Mouse (Mus musculus): Measurements from ENCODE around the gene Zfp870. TPM values are rescaled to one million over a fixed set of nuclear protein-coding genes. Genes with fewer than 3 reads are reported as not detected.

The Zfp870 gene
- polyA plus RNA-seq, 1 experiment from 2014 or later, result 8.7 TPM

DNA sequence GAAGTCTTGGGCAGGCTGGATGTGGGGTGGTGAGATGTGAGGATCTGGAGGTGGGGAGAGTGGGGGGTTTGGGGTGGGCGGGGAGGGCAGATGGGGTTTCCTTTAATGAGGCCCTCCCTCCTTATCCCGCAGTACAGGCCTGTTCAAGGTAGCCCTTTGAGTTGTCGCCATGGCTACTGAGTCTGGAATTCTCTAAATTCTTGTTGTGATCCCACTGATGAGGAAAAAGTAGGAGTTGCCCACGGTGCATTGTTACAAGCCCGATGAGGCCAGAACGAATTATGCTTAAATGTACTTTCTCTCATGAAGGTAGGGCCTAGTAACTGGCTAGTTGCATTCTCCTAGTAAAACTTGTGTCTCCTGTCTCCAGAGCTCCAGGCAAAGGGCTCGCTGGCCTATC, 39.9 kb downstream of the Zfp870 start:
- Histone ChIP-seq H3K27me3 (ENCODE audit: control insufficient read depth, insufficient read depth, low read length) (no peaks in the 10 kb centered on the region), H3K9me3 (ENCODE audit: control insufficient read depth, low read depth, low read length) (no peaks in the 10 kb centered on the region), H3K27ac (ENCODE audit: low read length) (no peak overlapping the region), H3K9ac (replicated peaks; ENCODE audit: low read depth, low read length) (no peak overlapping the region), H3K4me2 (replicated peaks; ENCODE audit: low read depth, low read length) (no peak overlapping the region), H3K36me3 (ENCODE audit: control insufficient read depth, insufficient read depth, low read length) (no peaks in the 10 kb centered on the region), H3K4me1 (ENCODE audit: control insufficient read depth, insufficient read depth, low read length) (no peaks in the 10 kb centered on the region), H3K4me3 (ENCODE audit: low read depth, low read length) (no peak overlapping the region)
- ATAC-seq (ENCODE audit: insufficient number of reproducible peaks, insufficient read depth, low FRiP score, low read depth), result no peak
- 48% methylated on average over 7 of the region's 7 CpGs for WGBS

DNA sequence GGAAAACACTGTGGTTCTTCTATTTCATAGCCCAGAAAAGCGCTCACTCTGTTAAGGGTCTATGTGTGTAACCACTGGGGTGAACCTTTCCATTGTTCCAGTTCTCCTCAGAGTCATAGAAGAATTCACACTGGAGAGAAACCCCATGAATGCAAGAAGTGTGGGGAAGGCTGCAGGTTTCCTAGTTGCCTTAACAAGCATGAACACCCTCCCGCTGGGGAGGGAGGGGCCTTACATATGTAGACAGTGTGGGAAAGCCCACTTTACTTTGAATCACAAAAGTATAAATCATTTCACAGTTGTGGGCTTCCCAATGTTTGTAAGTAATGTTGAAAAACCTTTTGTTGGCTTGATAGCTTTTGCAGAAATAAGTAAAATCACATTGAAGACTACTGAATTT, 50.1 kb downstream of the Zfp870 start:
- H3K9ac ChIP-seq (replicated peaks; ENCODE audit: low read depth, low read length), result no peak overlapping the region
- no peaks in the 10 kb centered on the region for H3K27me3 ChIP-seq (ENCODE audit: control insufficient read depth, insufficient read depth, low read length)
- H3K4me3 ChIP-seq (ENCODE audit: low read depth, low read length), result no peak overlapping the region
- H3K4me2 ChIP-seq (replicated peaks; ENCODE audit: low read depth, low read length), result no peak overlapping the region
- no peak for ATAC-seq (ENCODE audit: insufficient number of reproducible peaks, insufficient read depth, low FRiP score, low read depth)
- WGBS, result 85% methylated on average over 2 of the region's 2 CpGs
- H3K36me3 ChIP-seq (ENCODE audit: control insufficient read depth, insufficient read depth, low read length), result no peaks in the 10 kb centered on the region
- no peak overlapping the region for H3K27ac ChIP-seq (ENCODE audit: low read length)
- no peaks in the 10 kb centered on the region for H3K9me3 ChIP-seq (ENCODE audit: control insufficient read depth, low read depth, low read length)
- H3K4me1 ChIP-seq (ENCODE audit: control insufficient read depth, insufficient read depth, low read length), result 0 out of 2 replicates have a peak, but pooled peaks cover 5% of the 10 kb centered on the region

DNA sequence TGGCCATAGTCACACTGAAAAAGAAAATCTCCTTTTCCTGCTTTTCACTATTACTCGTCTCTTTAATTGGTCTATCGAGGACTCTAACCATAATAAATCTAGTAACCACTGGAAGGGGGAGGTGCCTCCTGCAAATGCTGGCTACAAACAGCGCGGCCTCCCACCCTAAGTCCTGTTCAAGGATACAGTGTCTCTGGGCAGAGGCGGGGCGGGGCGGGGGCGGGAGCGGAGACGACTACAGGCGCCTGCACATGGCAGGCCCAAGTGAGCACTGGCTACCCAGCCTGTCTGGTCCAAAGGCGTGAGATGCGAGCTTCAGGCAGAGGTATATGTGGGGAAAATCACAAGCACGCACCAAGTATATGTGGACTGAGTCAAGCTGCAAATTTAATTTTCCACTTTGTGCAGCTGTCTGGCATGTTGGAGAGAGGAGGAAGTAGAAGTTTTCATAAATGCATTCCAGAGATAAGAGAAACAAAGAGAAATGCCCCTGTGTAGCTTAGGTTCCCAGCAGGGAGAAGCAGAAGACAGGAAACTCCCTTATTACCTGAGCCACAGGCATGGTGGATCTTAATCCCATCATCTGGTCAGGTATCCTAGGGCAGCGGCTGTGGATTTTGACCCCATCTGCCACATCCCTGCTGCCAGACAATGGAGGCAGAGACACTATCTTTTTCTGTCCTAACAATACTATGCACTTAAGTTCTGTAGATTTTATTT, 52.2 kb downstream of the Zfp870 start:
- ATAC-seq (ENCODE audit: insufficient number of reproducible peaks, insufficient read depth, low FRiP score, low read depth), result no peak
- Histone ChIP-seq H3K27me3 (ENCODE audit: control insufficient read depth, insufficient read depth, low read length) (no peaks in the 10 kb centered on the region), H3K9ac (replicated peaks; ENCODE audit: low read depth, low read length) (no peak overlapping the region), H3K4me2 (replicated peaks; ENCODE audit: low read depth, low read length) (no peak overlapping the region), H3K4me1 (ENCODE audit: control insufficient read depth, insufficient read depth, low read length) (0 out of 2 replicates have a peak, but pooled peaks cover 5% of the 10 kb centered on the region), H3K9me3 (ENCODE audit: control insufficient read depth, low read depth, low read length) (no peaks in the 10 kb centered on the region), H3K27ac (ENCODE audit: low read length) (no peak overlapping the region), H3K4me3 (ENCODE audit: low read depth, low read length) (no peak overlapping the region), H3K36me3 (ENCODE audit: control insufficient read depth, insufficient read depth, low read length) (no peaks in the 10 kb centered on the region)
- 30% methylated on average over 15 of the region's 15 CpGs for WGBS

DNA sequence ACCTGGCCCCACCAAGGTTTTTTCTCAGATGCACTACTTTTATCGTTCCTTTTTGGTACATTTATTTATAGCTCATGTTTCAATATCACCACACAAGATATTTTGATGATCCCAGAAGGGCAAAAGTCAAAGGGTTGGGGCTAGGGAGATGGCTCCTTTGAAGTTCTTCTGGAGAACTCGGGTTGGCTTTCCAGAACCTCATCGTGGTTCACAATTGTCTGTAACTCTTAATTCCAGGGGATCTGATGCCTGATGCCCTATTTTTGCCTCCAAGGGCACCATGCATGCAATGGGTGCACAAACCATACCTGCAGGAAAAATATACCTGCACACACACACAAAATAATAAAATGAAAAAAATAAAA, 61.0 kb downstream of the Zfp870 start:
- no peak overlapping the region for H3K9ac ChIP-seq (replicated peaks; ENCODE audit: low read depth, low read length)
- H3K36me3 ChIP-seq (ENCODE audit: control insufficient read depth, insufficient read depth, low read length), result no peaks in the 10 kb centered on the region
- H3K9me3 ChIP-seq (ENCODE audit: control insufficient read depth, low read depth, low read length), result no peaks in the 10 kb centered on the region
- no peaks in the 10 kb centered on the region for H3K27me3 ChIP-seq (ENCODE audit: control insufficient read depth, insufficient read depth, low read length)
- no peak for ATAC-seq (ENCODE audit: insufficient number of reproducible peaks, insufficient read depth, low FRiP score, low read depth)
- 33% methylated on average over 3 of the region's 3 CpGs for WGBS
- peak overlapping the region; percentile 87 for H3K4me3 ChIP-seq (ENCODE audit: low read depth, low read length)
- H3K4me2 ChIP-seq (replicated peaks; ENCODE audit: low read depth, low read length), result peak overlapping the region; percentile 79
- H3K27ac ChIP-seq (ENCODE audit: low read length), result no peak overlapping the region
- H3K4me1 ChIP-seq (ENCODE audit: control insufficient read depth, insufficient read depth, low read length), result 0 out of 2 replicates have a peak, but pooled peaks cover 4% of the 10 kb centered on the region

DNA sequence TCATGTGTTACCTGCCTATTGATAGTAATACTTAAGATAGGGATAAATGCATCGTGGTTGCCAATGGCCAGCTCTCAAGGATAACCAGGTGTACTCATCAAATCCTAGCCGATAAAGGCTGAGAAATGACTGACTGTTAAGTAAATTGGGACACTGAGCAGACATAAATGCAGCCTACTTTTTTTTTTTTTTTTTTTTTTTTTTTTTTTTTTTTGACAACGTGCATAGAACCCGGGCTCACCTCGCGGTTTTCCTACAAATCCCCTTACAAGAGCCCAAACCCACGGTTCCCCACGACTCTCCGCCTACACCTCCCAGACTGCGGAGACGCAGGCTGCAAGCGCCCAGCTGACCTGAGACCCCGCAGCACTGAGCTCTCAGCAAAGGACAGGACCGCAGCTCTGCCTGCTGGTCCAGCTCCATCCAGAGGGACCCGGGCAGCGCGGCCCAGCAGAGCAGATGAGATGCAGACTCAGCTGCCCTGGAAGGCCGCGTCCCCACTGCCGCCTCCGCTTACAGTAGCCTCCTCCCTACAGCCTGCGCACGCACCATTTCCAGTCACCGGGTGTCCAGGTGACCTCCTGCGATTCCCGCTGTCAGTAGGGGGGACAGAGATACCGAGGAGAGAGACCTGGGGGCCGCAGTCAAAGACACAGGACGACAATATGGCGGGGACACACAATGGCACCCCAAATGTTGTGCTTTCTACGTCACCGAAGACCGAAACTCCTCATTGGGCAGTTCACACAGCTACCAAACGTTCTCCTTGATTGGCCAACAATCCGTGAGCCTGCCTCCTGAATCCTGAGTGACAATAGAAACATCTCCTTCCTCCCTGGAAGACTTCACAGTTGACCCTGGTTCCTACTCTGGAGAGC, 61.7 kb downstream of the Zfp870 start, which contains the start of gene Zfp799:
Zfp799 (minus strand) TSS at position 722 of the 878 bp plus-strand sequence.
- 1% methylated on average over 35 of the region's 35 CpGs for WGBS
- Histone ChIP-seq H3K9ac (replicated peaks; ENCODE audit: low read depth, low read length) (peak within 1 kb of the TSS; percentile 84), H3K27ac (ENCODE audit: low read length) (peak within 1 kb of the TSS; percentile 55), H3K4me1 (ENCODE audit: control insufficient read depth, insufficient read depth, low read length) (0 out of 2 replicates have a peak, but pooled peaks cover 4% of the 10 kb centered on the region), H3K9me3 (ENCODE audit: control insufficient read depth, low read depth, low read length) (no peaks in the 10 kb centered on the region), H3K4me2 (replicated peaks; ENCODE audit: low read depth, low read length) (peak within 1 kb of the TSS; percentile 79), H3K36me3 (ENCODE audit: control insufficient read depth, insufficient read depth, low read length) (no peaks in the 10 kb centered on the region), H3K27me3 (ENCODE audit: control insufficient read depth, insufficient read depth, low read length) (no peaks in the 10 kb centered on the region), H3K4me3 (ENCODE audit: low read depth, low read length) (peak within 1 kb of the TSS; percentile 87)
- ATAC-seq (ENCODE audit: insufficient number of reproducible peaks, insufficient read depth, low FRiP score, low read depth), result peak; percentile 97

Other genes starting within 250 kb of the Zfp870 start
- 0.13 and 0.23 TPM in 2 replicates for gene Cyp4f40, start 232.7 kb downstream of the Zfp870 start, polyA plus RNA-seq (2014; fragmentation: Nextera tagmentation; extraction: Ambion mirVana)
- gene Cyp4f15, start 206.0 kb downstream of the Zfp870 start, polyA plus RNA-seq (2014; fragmentation: Nextera tagmentation; extraction: Ambion mirVana), result 0.11 TPM in 1 of 2 replicates, not detected in the other
- 61.9 and 62.0 TPM in 2 replicates for gene Zfp871, start 103.4 kb downstream of the Zfp870 start, polyA plus RNA-seq (2014; fragmentation: Nextera tagmentation; extraction: Ambion mirVana)
- 4.7 and 5.4 TPM in 2 replicates for gene Zfp811, start 81.7 kb downstream of the Zfp870 start, polyA plus RNA-seq (2014; fragmentation: Nextera tagmentation; extraction: Ambion mirVana)
- gene Zfp799, start 61.4 kb downstream of the Zfp870 start, polyA plus RNA-seq (2014; fragmentation: Nextera tagmentation; extraction: Ambion mirVana), result 20.6 and 21.4 TPM in 2 replicates
- gene Cyp4f14, start 25.7 kb upstream of the Zfp870 start, polyA plus RNA-seq (2014; fragmentation: Nextera tagmentation; extraction: Ambion mirVana), result not detected in 2 replicates
- gene Cyp4f13, start 55.8 kb upstream of the Zfp870 start, polyA plus RNA-seq (2014; fragmentation: Nextera tagmentation; extraction: Ambion mirVana), result 12.3 and 18.8 TPM in 2 replicates
- 13.6 and 13.9 TPM in 2 replicates for gene Zfp472, start 74.2 kb upstream of the Zfp870 start, polyA plus RNA-seq (2014; fragmentation: Nextera tagmentation; extraction: Ambion mirVana)
- gene Zfp952, start 101.5 kb upstream of the Zfp870 start, polyA plus RNA-seq (2014; fragmentation: Nextera tagmentation; extraction: Ambion mirVana), result 13.1 and 14.2 TPM in 2 replicates
- 14.1 and 15.8 TPM in 2 replicates for gene Zfp763, start 141.8 kb upstream of the Zfp870 start, polyA plus RNA-seq (2014; fragmentation: Nextera tagmentation; extraction: Ambion mirVana)
- gene 4921501E09Rik, start 176.4 kb upstream of the Zfp870 start, polyA plus RNA-seq (2014; fragmentation: Nextera tagmentation; extraction: Ambion mirVana), result not detected in 2 replicates
- gene Zfp563, start 197.7 kb upstream of the Zfp870 start, polyA plus RNA-seq (2014; fragmentation: Nextera tagmentation; extraction: Ambion mirVana), result 9.5 and 12.0 TPM in 2 replicates
- gene Morc2b, start 248.0 kb upstream of the Zfp870 start, polyA plus RNA-seq (2014; fragmentation: Nextera tagmentation; extraction: Ambion mirVana), result not detected in 2 replicates

Data from stomach, embryonic 14.5 days (tissue).